17 mouse cellular contexts compared by ENCODE assay signal in the genomic region with DNA sequence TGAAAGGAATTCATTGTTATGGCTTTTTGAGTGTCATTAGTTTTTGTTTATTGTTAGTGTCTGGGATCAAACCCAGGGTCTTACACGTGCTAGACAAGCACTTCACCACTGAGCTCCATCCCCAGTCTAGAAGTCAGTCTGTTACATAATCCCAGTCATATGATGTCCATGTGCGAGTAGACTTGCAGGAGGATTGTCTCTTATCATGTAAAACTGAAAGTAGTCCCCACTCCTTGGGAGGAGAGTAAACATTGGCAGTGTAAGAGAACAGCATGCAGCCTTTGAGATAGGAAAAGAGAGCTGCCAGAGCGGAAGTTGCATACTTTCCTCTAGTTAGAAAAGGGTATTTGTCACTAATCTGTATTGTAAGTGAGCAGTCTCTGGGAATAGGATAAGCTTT. TPM values are rescaled to one million over a fixed set of nuclear protein-coding genes. Genes with fewer than 3 reads are reported as not detected.
A peak's percentile ranks its signal among the peaks of the same experiment; 100 is the strongest.
DNase-seq lines count a peak whose midpoint lies in the region; ATAC-seq and TF ChIP-seq lines count a peak whose summit lies in the region.
"Had no signal": no experiment of that assay in that cellular context is flagged by ENCODE, and none has a peak within 500 bp of the region (broad histone marks: within the 10 kb centered on the region; RNA-seq: fewer than 3 reads in every experiment).

No protein-coding gene starts in this region.

- TF ChIP-seq CTCF in layer of hippocampus, adult 2 months (conservative IDR thresholded peaks at IDR 0.05): no peak
- TF ChIP-seq CTCF in intestine, postnatal 0 days (IDR thresholded peaks at IDR 0.05; ENCODE audit: low read depth): no peak
- TF ChIP-seq CTCF in stomach, postnatal 0 days (IDR thresholded peaks at IDR 0.05; ENCODE audit: low read depth): no peak

- peak overlapping the region; percentile 1; the same call in 1 of the 2 replicates for H3K27ac ChIP-seq in layer of hippocampus, adult 2 months
- no peak overlapping the region for H3K27ac ChIP-seq in heart, embryonic 14.5 days (replicated peaks in 1 of 2; ENCODE audit: control insufficient read depth in 1 of 2, insufficient read depth in 1 of 2, low read depth in 2 of 2, low read length in 2 of 2)
- H3K27ac ChIP-seq in intestine, postnatal 0 days (ENCODE audit: low read depth, low read length): no peak overlapping the region
- H3K27ac ChIP-seq in stomach, postnatal 0 days (replicated peaks): no peak overlapping the region
- no peak overlapping the region for H3K27ac ChIP-seq in forebrain, embryonic 13.5 days
- H3K27ac ChIP-seq in hindbrain, embryonic 13.5 days: no peak overlapping the region
- H3K27ac ChIP-seq: embryonic facial prominence, embryonic 12.5 days; hindbrain, postnatal 0 days; limb, embryonic 12.5 days had no signal

- peak; percentile 47; the same call in 1 of the 2 replicates for ATAC-seq in heart, embryonic 14.5 days (ENCODE audit: insufficient number of reproducible peaks, insufficient read depth, low FRiP score, low read depth)
- ATAC-seq in intestine, postnatal 0 days: peak; percentile 83
- peak; percentile 93 for ATAC-seq in stomach, postnatal 0 days (ENCODE audit: low FRiP score, low TSS enrichment)
- ATAC-seq in forebrain, embryonic 13.5 days: no peak
- no peak for ATAC-seq in hindbrain, embryonic 13.5 days (ENCODE audit: low FRiP score)
- ATAC-seq: hindbrain, postnatal 0 days; liver, postnatal 0 days had no signal

- no peaks in the 10 kb centered on the region for H3K4me1 ChIP-seq in heart, embryonic 14.5 days (ENCODE audit: control insufficient read depth in 2 of 2, insufficient read depth in 2 of 2, low read length in 2 of 2)
- no peaks in the 10 kb centered on the region for H3K4me1 ChIP-seq in intestine, postnatal 0 days (replicated peaks; ENCODE audit: control insufficient read depth, insufficient read depth, low read length)
- no peaks in the 10 kb centered on the region for H3K4me1 ChIP-seq in stomach, postnatal 0 days (replicated peaks; ENCODE audit: control insufficient read depth, insufficient read depth)
- no peaks in the 10 kb centered on the region for H3K4me1 ChIP-seq in forebrain, embryonic 13.5 days
- H3K4me1 ChIP-seq in hindbrain, embryonic 13.5 days (replicated peaks): no peaks in the 10 kb centered on the region
- H3K4me1 ChIP-seq: embryonic facial prominence, embryonic 12.5 days; limb, embryonic 12.5 days had no signal

- WGBS in heart, embryonic 14.5 days: 49% methylated on average over 3 of the region's 3 CpGs
- 31% methylated on average over 3 of the region's 3 CpGs for WGBS in intestine, postnatal 0 days
- 58% methylated on average over 3 of the region's 3 CpGs for WGBS in stomach, postnatal 0 days
- WGBS in forebrain, embryonic 13.5 days: 68% methylated on average over 3 of the region's 3 CpGs
- WGBS in hindbrain, embryonic 13.5 days: 83% methylated on average over 3 of the region's 3 CpGs

- no peak for TF ChIP-seq EP300 in stomach, postnatal 0 days (optimal IDR thresholded peaks at IDR 0.05)

- no peak overlapping the region for H3K4me2 ChIP-seq in heart, embryonic 14.5 days (ENCODE audit: low read length)
- no peak overlapping the region for H3K4me2 ChIP-seq in intestine, postnatal 0 days (replicated peaks; ENCODE audit: low read depth)
- no peak overlapping the region for H3K4me2 ChIP-seq in stomach, postnatal 0 days (replicated peaks; ENCODE audit: low read depth)
- no peak overlapping the region for H3K4me2 ChIP-seq in forebrain, embryonic 13.5 days
- H3K4me2 ChIP-seq in hindbrain, embryonic 13.5 days: no peak overlapping the region
- H3K4me2 ChIP-seq: embryonic facial prominence, embryonic 12.5 days; limb, embryonic 12.5 days; midbrain, embryonic 11.5 days had no signal

- no peak for DNase-seq in layer of hippocampus, adult 2 months (ENCODE audit: low spot score in 2 of 2)
- DNase-seq in layer of hippocampus, postnatal 36 days: no peak
- DNase-seq in stomach, postnatal 0 days (ENCODE audit: low spot score): peak; percentile 20
- DNase-seq: adrenal gland, postnatal 36 days; cerebellum, postnatal 36 days; liver, postnatal 0 days; thymus, postnatal 25 days had no signal

- H3K4me3 ChIP-seq in layer of hippocampus, adult 2 months: no peak overlapping the region
- H3K4me3 ChIP-seq in heart, embryonic 14.5 days (ENCODE audit: control insufficient read depth in 1 of 2, insufficient read depth in 1 of 2, low read depth in 1 of 2, low read length in 2 of 2): no peak overlapping the region
- no peak overlapping the region for H3K4me3 ChIP-seq in intestine, postnatal 0 days (ENCODE audit: low read depth, low read length)
- H3K4me3 ChIP-seq in stomach, postnatal 0 days (ENCODE audit: low read depth, low read length): no peak overlapping the region
- no peak overlapping the region for H3K4me3 ChIP-seq in forebrain, embryonic 13.5 days
- H3K4me3 ChIP-seq in hindbrain, embryonic 13.5 days: no peak overlapping the region
- H3K4me3 ChIP-seq: embryonic facial prominence, embryonic 12.5 days; limb, embryonic 12.5 days; myocyte had no signal

- H3K27me3 ChIP-seq in heart, embryonic 14.5 days (ENCODE audit: control insufficient read depth, insufficient read depth, low read length): no peaks in the 10 kb centered on the region
- H3K27me3 ChIP-seq in intestine, postnatal 0 days (replicated peaks; ENCODE audit: control insufficient read depth, insufficient read depth, low read length): no peaks in the 10 kb centered on the region
- H3K27me3 ChIP-seq in stomach, postnatal 0 days (ENCODE audit: control insufficient read depth, insufficient read depth, low read length): no peaks in the 10 kb centered on the region
- no peaks in the 10 kb centered on the region for H3K27me3 ChIP-seq in forebrain, embryonic 13.5 days
- no peaks in the 10 kb centered on the region for H3K27me3 ChIP-seq in hindbrain, embryonic 13.5 days
- H3K27me3 ChIP-seq: embryonic facial prominence, embryonic 12.5 days; limb, embryonic 12.5 days had no signal

- no peaks in the 10 kb centered on the region for H3K9me3 ChIP-seq in heart, embryonic 14.5 days (ENCODE audit: control insufficient read depth, low read length)
- H3K9me3 ChIP-seq in intestine, postnatal 0 days (ENCODE audit: control insufficient read depth): no peaks in the 10 kb centered on the region
- H3K9me3 ChIP-seq in stomach, postnatal 0 days (ENCODE audit: control insufficient read depth, low read length): no peaks in the 10 kb centered on the region
- H3K9me3 ChIP-seq in forebrain, embryonic 13.5 days (replicated peaks): no peaks in the 10 kb centered on the region
- no peaks in the 10 kb centered on the region for H3K9me3 ChIP-seq in hindbrain, embryonic 13.5 days
- H3K9me3 ChIP-seq: embryonic facial prominence, embryonic 12.5 days; limb, embryonic 12.5 days had no signal

- no peak overlapping the region for H3K9ac ChIP-seq in heart, embryonic 14.5 days (ENCODE audit: low read length)
- no peak overlapping the region for H3K9ac ChIP-seq in intestine, postnatal 0 days (ENCODE audit: low read depth, low read length)
- no peak overlapping the region for H3K9ac ChIP-seq in stomach, postnatal 0 days (ENCODE audit: low read length)
- no peak overlapping the region for H3K9ac ChIP-seq in forebrain, embryonic 13.5 days
- H3K9ac ChIP-seq in hindbrain, embryonic 13.5 days: no peak overlapping the region
- H3K9ac ChIP-seq: embryonic facial prominence, embryonic 12.5 days; limb, embryonic 12.5 days; liver, postnatal 0 days had no signal

- H3K36me3 ChIP-seq in heart, embryonic 14.5 days (ENCODE audit: control insufficient read depth, insufficient read depth, low read length): peaks cover 79% of the 10 kb centered on the region
- H3K36me3 ChIP-seq in intestine, postnatal 0 days (ENCODE audit: control insufficient read depth, insufficient read depth): peaks cover 27% of the 10 kb centered on the region
- peaks cover 8% of the 10 kb centered on the region; the same call in 1 of the 2 replicates for H3K36me3 ChIP-seq in stomach, postnatal 0 days (ENCODE audit: control insufficient read depth, insufficient read depth, low read length)
- peaks cover 68% of the 10 kb centered on the region for H3K36me3 ChIP-seq in forebrain, embryonic 13.5 days (ENCODE audit: poor library complexity, severe bottlenecking)
- peaks cover 52% of the 10 kb centered on the region for H3K36me3 ChIP-seq in hindbrain, embryonic 13.5 days

RNA-seq across cellular contexts. Expression of a gene that starts 20.2 kb away (rescaled TPM):
- 10 to 100 TPM; 90.1 to 96.4 TPM for total RNA-seq in layer of hippocampus, adult 2 months (2021)
- 100 to 1,000 TPM; 102 to 105 TPM for total RNA-seq in layer of hippocampus, postnatal 36 days (2021)
- 68.7 and 72.3 TPM in 2 replicates for polyA plus RNA-seq in heart, embryonic 14.5 days (2014; fragmentation: Nextera tagmentation; extraction: Ambion mirVana)
- polyA plus RNA-seq in intestine, postnatal 0 days (2015; fragmentation: Nextera tagmentation; extraction: Ambion mirVana): 111 TPM in 2 replicates
- polyA plus RNA-seq in stomach, postnatal 0 days (2015; fragmentation: Nextera tagmentation; extraction: Ambion mirVana): 106 and 118 TPM in 2 replicates
- polyA plus RNA-seq in forebrain, embryonic 13.5 days (2015; fragmentation: Nextera tagmentation; extraction: Ambion mirVana): 74.6 and 94.8 TPM in 2 replicates
- 104 and 107 TPM in 2 replicates for polyA plus RNA-seq in hindbrain, embryonic 13.5 days (2015; fragmentation: Nextera tagmentation; extraction: Ambion mirVana)

RNA-seq across cellular contexts. Expression of a gene that starts 42.9 kb away (rescaled TPM):
- under 1 TPM; 0.37 to 0.79 TPM for total RNA-seq in layer of hippocampus, adult 2 months (2021)
- 1 to 10 TPM in 1 of 2 experiments, not detected in 1; 1.1 TPM for total RNA-seq in layer of hippocampus, postnatal 36 days (2021)
- 1.6 and 2.3 TPM in 2 replicates for polyA plus RNA-seq in heart, embryonic 14.5 days (2014; fragmentation: Nextera tagmentation; extraction: Ambion mirVana)
- 12.8 and 14.4 TPM in 2 replicates for polyA plus RNA-seq in intestine, postnatal 0 days (2015; fragmentation: Nextera tagmentation; extraction: Ambion mirVana)
- 21.2 and 21.5 TPM in 2 replicates for polyA plus RNA-seq in stomach, postnatal 0 days (2015; fragmentation: Nextera tagmentation; extraction: Ambion mirVana)
- 0.59 and 0.76 TPM in 2 replicates for polyA plus RNA-seq in forebrain, embryonic 13.5 days (2015; fragmentation: Nextera tagmentation; extraction: Ambion mirVana)
- polyA plus RNA-seq in hindbrain, embryonic 13.5 days (2015; fragmentation: Nextera tagmentation; extraction: Ambion mirVana): 1.1 and 1.8 TPM in 2 replicates
- total RNA-seq: MEL had no signal

Comparison
In these comparisons a context has a peak if more than half of its experiments do, and no peak if none do; other contexts are left out.
1. ATAC-seq: peak in heart, embryonic 14.5 days (single experiment), intestine, postnatal 0 days (single experiment) and stomach, postnatal 0 days (single experiment); none in forebrain, embryonic 13.5 days (single experiment) and hindbrain, embryonic 13.5 days (single experiment).